Mouse (Mus musculus) CH12F3 (cell line): ENCODE results near the gene Klhl6.

Experiments used
- in situ Hi-C: fragments of 300-500 bp; cut with MboI; formaldehyde crosslinking; loops from 2 replicates; pipeline ENCODE4 v1.14.3; 2020; ENCODE audit warnings: low sequenced_read_pairs

Klhl6 gene

DNA sequence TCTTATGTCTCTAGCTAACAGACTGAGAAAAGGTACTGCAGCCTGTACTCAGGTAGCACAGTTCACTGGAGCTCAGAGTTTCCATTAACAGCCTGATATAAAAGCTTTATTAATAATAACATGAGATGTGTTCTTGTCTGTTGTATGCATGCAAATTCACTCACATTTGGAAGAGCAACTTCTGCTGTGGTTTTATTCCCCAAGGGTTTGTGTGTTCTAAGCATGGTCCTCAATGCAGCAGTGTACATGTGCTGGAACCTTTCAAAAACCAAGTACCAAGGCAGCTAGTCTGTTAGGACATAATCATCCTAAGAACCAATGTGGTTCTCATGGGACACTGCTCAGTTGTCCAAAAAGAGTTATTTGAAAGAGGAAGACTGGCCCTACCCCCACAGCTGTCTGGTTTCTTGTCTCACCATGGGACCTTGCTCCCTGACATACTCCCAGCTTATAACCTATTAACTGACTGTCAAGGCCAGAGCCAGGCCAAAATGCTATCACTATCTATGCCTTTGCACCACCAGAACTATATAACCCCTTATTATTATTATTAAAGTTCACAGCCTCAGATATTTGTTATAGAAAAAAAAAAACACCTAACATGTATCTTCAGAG lies 10.0 kb downstream of the Klhl6 start:
- in situ Hi-C loops, result no loop called here

DNA sequence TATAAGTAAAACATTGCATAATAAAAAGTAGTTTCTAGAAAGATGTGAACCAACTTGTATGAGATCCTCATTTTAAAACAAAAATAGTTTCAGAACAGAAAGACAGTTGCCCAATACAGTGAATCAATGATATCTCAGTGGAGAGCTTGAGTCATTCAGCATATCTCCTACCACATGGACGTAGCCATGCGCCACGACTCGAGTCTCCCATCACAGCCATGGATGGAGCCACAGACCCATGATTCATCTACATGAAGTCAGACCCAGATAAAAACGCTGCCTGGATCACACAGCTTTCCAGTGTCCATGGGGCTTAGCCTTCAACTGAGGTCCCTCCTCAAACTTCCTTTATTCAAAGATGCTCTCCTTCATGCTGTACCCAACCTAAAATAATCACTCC lies 13.3 kb downstream of the Klhl6 start:
- in situ Hi-C loops, result no loop called here

DNA sequence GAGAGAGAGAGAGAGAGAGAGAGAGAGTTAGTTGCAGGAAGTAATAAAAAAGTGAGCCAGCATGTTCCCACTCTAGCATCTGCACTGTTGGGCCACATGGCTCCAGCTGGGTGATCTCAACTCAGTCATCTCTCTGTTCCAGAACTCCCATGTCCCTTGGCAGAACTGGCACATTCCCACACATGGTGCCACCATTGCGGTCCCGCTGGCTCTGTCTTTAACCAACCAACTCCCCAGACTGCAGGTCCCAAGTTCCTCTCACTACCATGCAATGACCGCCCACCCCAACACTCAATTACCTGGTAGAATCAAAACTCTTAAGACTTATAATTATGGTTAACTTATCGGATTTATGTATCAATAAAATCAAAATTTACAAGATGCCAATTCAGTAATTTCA lies 14.2 kb downstream of the Klhl6 start:
- in situ Hi-C loops, result no loop called here

DNA sequence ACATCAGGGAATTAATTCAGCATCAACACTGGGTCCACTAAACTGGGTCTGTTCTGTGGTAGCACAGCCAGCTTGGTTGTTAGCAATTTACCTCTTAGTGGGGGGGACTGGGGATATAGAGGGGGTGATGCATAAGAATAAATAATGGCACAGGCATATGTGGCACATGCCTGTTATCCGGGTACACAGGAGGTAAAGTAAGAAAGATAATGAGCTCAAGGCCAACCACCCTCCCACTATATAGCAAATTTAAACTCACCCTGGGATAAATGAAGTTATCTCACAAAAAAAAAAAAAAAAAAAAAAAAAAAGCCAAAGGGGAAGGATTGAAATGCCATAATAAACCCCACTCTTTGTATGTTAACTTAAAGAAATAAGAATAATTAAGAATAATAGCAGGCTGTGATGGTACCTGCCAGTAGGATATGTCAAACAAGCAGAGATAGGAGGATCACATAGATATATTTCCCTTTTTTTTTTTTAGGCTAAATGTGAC lies 14.9 kb downstream of the Klhl6 start:
- in situ Hi-C loops, result no loop called here

DNA sequence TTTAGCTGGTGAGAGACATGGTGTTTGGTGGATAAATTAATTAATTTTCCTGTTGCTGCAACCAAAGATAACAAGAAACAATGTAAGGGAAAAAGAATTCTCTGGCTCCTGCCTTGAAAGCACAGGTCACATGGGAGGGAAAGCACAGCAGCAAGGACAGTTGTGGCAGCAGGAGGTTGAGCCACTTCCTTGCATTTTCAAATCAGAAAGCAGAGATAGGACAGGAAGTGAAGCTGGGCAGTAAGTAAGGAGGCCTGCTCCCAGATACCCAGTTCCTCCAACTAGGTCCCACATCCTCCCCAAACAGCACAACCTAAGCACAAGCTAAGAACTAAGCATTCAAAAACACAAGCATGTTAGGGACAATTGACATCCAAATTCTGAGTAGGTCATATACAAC lies 15.9 kb downstream of the Klhl6 start:
- in situ Hi-C loops, result no loop called here

DNA sequence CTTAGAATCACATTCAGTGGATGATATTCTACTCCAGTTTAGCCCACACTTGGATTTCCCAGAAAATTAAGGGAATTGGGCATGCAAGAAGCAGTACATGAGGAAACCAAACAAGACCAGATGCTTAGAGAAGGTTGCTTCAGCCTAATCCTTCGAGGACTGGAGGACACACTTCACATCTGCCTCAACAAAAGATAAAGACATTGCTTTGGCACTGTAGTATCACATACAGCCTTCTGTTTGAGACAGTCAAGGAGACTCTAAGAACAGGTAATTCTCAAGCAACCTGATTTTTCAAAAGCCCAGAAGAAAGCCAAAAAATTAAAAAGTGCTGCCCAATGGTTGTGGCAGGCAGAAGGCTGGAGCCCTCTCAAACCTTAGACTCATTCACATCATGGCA lies 16.4 kb downstream of the Klhl6 start:
- in situ Hi-C loops, result no loop called here

DNA sequence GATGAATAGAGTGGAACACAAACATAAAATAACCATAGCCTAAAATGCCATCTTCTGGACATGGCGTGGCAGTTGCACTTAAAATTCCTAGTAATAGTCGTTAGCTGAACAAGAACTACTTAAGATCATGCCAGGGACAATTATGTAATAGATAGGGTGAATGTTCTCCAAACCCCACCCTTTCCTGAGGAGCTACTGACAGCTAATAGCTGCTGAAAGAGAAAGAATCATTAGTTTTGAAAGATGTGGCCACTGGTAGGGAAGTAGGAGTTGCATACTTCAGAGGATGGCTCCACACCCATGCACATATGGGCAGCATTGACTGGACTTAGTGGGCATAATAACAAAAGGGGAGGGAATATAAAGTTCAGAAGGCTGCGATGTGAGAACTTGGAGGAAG lies 19.9 kb downstream of the Klhl6 start:
- in situ Hi-C loops, result no loop called here

DNA sequence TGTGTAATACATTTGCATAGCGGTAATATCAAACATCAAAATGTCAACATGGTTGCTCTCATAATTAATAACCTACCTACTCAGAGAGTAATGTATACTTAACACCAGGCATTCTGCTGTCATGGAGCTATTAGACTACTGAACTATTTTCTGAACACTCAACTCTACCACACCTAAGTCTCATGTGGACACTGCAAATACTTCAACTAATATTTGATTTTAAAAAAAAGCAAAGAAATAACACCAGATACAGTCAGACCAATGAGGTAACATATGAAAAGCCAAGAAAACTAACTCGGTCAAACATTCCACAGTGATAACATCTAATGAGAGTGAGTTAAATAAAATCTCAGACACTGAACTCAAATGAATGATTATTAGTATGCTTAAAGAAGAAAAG lies 21.8 kb downstream of the Klhl6 start:
- in situ Hi-C loops, result no loop called here

DNA sequence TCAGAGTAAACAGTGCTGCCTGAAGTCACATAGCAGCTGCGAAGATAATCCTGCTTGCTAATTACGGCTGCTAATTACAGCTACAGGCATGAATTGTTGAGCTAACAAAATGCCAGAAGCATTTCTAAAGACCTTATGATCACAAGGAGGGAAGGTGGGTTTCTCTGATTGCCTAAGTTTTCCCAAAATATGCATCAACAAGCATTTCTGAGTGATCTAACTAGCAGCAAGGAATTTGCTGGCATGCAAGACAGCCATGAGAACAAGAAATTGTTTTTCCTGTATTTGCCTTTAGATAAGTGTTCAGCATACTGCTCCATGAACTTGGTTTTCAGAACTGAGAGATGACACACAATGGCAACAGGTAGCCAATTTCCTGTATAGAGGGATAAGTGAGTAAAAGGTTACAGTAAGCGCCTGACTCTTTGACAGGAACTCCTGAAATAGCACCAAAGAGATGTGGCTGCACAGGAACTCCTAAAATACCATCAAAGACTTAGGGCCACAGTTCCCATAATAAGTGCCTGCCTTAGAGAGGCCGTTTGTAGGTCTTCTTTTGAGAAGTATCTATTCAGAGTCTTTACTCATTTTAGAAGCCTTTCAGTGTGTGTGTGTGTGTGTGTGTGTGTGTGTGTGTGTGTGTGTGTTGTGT lies 22.3 kb downstream of the Klhl6 start:
- in situ Hi-C loops, result no loop called here

DNA sequence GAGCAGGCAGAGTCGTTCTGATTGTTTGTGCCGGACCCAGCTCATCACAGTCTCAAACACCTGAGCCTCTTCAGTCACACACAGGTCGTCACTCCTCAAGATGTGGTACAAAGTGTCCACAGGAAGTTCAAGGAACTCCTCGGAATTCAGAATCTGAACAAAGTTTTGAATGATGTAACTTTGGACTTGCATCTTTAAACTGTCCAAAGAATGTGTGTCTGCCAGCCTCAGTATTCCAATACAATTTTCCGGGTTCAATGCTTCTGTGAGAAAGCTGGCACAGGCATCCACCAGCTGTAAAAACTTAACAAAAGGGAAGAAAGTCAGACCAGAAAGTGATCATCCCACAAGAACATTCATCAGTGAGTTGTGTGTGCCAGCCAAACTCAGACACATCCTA lies 25.8 kb downstream of the Klhl6 start:
- in situ Hi-C loops, result no loop called here

DNA sequence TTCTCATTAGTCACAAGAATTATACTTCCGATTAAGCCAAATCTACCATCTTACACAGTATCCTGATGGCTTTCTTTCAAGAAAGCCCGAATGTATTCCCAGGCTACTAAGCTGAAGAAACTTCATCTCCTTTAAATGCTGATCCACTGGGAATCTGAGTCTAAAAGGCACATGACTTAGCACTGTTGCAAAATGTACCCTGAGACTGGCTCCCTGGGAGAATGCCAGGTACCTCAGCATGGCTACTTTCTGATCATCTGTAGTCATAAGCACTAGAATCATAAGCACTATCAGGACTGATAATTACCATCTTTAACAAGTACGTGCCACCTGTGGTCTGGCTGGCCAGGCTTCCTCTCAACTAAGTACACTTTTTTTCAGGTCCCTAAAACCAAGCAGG lies 35.5 kb downstream of the Klhl6 start:
- in situ Hi-C loops, result no loop called here

DNA sequence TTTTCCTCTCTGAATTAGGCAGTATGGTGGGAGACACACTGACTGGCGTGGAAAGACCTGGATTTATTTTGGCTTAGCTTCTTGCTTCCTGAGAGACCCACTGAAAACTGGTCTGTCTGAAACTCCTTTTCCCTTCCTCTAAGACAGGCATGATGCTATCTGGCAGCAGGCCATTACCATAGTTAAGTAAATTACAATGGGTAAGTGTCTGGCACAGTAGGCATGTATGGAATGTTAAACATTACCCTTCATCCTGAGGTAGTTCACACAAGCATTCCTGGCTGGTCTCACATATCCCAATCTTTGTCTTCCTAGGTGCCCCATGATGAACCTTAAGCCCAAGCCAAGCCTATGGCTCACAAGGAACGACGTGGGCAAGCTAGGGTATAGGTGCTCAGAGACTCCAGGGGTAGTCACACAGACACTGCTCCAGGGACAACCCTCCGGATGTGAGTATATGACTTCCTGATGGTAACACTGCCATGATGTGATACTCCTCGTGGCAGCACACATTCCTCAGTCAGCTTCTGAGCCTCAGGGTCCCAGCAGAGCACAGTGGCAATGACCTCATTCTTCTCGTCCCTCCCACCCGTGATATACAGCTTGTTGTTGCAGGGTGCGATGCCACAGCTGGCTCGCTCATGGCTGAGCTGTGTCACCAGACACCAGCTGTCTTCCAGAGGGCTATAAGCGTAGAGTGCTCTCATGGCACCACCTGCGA lies 36.1 kb downstream of the Klhl6 start:
- in situ Hi-C loops, result no loop called here

DNA sequence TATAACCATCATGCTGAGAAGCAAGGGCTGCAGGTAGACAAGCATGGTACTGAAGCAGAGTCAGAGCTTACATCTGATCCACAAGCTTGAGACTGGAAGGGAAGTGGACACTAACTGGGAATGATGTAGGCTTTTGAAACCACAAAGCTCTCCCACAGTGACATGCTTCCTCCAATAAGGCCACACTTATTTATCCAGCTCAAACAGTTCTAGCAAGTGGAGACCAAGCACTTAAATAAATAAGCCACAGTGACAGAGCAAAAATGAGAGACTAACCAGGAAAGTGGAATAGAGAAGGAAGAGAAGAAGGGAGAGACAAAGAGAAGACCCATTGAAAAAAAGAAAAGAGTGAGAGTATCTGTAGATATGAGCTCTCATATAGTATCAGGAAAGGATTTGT lies 62.0 kb downstream of the Klhl6 start:
- in situ Hi-C loops, result no loop called here

DNA sequence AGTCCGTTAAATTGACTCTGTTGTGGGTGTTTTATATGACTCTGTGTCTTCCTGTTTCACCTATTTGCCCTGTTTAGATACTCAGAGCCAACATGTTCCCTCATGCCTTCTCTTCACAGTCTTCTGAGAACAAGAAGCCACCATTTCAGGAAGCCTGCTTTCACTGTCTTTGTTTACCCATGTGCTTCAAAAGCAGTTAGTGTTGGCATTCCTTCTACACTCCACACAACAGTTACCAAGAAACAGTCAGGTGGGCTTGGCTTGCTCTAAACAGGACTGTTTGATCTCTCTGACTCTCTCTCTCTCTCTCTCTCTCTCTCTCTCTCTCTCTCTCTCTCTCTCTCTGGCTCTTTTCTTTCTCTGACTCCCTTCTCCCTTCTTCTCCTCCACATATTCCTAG lies 64.6 kb downstream of the Klhl6 start:
- in situ Hi-C loops, result no loop called here

DNA sequence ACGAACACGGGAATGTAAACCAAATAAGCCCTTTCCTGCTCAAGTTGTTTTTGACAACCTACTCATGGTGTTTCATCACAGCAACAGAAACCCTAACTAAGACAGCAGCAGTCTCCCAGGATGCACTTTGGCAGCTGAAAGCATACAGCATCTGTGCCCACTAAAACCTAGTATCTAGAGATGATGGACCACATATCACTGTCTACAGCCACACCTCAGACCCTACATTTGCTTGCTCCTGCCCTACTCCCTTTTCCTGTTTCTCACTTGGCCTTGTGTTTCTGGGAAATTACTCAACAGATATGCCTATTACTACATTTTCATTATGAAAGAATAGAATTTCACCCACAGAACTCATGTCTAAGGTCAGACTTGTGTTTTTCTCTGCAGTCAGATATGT lies 70.3 kb downstream of the Klhl6 start:
- in situ Hi-C loops, result no loop called here

DNA sequence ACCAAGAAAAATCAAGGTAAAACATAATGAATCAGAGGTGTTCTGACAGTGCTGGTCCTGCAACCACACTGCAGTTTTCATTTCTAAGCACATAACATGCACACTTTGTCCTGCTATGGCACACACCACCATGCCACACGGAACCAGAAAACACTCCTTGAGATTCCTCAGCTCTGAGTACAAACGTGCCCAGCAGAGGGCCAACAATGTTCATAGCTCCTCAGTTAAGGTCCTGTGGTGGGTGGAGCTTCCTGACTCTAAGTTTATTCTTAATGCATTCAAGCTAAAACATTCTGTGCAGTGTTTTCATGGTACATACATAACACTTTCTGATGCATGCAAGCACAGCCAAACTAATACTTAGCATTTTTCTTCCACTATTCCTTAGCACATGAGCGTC lies 74.5 kb downstream of the Klhl6 start:
- in situ Hi-C loops, result no loop called here

DNA sequence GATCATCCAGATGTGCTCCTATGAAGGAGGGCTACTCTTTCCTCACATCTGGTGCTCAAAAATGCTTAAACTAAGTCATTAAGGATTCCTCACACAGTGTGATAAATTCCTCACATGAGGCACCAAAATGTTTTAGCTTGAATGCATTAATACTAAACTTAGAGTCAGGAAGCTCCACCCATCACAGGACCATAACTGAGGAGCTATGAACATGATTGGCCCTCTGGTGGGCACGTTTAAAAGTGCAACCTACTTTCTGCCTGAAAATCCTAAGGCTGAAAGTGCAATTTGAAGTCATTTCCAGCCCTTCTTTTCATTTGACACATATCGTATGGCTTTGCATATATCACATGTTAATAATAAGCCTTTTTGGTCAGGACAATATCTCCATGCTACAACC lies 75.7 kb downstream of the Klhl6 start:
- in situ Hi-C loops, result no loop called here

DNA sequence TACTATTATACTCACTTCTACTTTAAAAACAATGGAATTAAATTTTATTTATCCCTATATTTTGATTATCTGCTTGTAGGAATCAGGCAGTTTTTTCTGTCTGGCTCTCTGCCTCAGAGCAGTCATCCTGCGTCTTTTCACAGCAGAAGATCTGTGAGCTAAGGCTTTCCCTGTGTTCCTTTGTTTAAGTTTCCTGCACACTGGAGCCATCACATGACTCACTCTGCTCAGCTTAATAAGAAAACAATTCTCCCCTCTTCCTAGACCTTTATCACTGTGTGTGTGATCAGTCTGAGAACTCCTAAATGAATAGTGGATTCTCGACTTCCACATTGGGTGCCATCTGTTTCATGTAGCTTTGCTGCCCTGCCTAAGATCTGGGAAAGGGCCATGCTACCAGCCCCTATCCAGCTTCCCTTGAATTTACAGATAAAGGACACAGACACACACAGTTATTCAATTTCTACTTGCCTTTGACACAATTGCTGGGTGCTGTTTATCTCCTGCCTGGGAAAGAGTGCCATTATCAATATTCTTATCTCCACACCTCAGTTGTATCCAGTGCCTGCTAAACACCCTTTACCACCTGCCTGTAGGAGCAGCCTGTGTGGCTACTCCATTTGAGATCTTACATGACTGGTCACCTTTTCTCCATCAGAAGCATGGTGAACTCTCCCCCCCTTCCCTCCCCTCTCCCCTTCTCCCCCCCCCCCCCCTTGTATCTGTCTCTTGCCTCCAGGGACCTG lies 77.9 kb downstream of the Klhl6 start:
- in situ Hi-C loops, result no loop called here

DNA sequence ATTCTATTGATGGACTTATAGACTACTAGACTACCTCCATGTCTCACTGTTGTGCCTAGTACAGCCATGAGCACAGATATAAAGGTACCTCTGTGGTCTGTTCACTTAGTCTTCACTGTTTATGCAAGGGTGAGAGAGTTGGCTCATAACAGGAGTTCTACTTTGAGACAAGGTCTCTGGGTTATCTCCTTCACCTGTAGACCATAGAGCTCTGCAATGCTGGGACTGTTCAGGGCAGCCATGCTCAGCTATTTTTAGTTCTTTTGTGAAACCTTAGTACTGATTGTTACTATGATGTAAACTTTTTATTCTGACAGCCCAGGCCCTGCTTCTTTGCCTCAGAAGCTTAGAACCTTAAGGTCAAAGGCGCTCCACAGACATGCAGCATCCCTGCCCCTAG lies 79.0 kb downstream of the Klhl6 start:
- in situ Hi-C loops, result no loop called here
